Mouse (Mus musculus) kidney, embryonic 14.5 days (tissue): ENCODE measurements around the gene Gpn1. TPM values are rescaled to one million over a fixed set of nuclear protein-coding genes. Genes with fewer than 3 reads are reported as not detected.

Experiments
- ATAC-seq: fragments of 200-750 bp; cut with Nextera tagmentation; 2 replicates; pipeline ENCODE4 v1.8.0; 2017; ENCODE audit warnings: moderate number of reproducible peaks, mild to moderate bottlenecking, moderate TSS enrichment, moderate library complexity; ENCODE audit not compliant: low FRiP score, low TSS enrichment
- H3K27ac ChIP-seq: fragments of 300-500 bp; sonication (generic); 2 replicates; pipeline ENCODE4 v1.5.1; 2014; ENCODE audit warnings: low read depth, mild to moderate bottlenecking, low read length, moderate library complexity, mixed read lengths
- H3K27me3 ChIP-seq: fragments of 300-500 bp; sonication (generic); 2 replicates; pipeline ENCODE4 v1.6.1; 2014; ENCODE audit warnings: mild to moderate bottlenecking, low read length; ENCODE audit not compliant: control insufficient read depth, insufficient read depth
- H3K36me3 ChIP-seq: fragments of 300-500 bp; sonication (generic); 2 replicates; pipeline ENCODE4 v1.6.1; 2014; ENCODE audit warnings: low read length, mixed read lengths; ENCODE audit not compliant: control insufficient read depth, insufficient read depth
- H3K4me1 ChIP-seq: fragments of 300-500 bp; sonication (generic); 2 replicates; pipeline ENCODE4 v1.6.1; 2014; ENCODE audit warnings: low read length, mixed read lengths; ENCODE audit not compliant: control insufficient read depth, insufficient read depth
- H3K4me2 ChIP-seq: fragments of 300-500 bp; sonication (generic); replicated peaks from 2 replicates; pipeline ENCODE4 v1.6.1; 2014; ENCODE audit warnings: low read depth, mild to moderate bottlenecking, low read length
- H3K4me3 ChIP-seq: fragments of 300-500 bp; sonication (generic); 2 replicates; pipeline ENCODE4 v1.5.1; 2014; ENCODE audit warnings: mild to moderate bottlenecking, low read length
- H3K9ac ChIP-seq: fragments of 300-500 bp; sonication (generic); 2 replicates; pipeline ENCODE4 v1.6.1; 2014; ENCODE audit warnings: low read depth, mild to moderate bottlenecking, low read length, moderate library complexity
- H3K9me3 ChIP-seq: fragments of 300-500 bp; sonication (generic); 2 replicates; pipeline ENCODE4 v1.6.1; 2016; ENCODE audit warnings: low read length; ENCODE audit not compliant: control insufficient read depth
- WGBS: fragments of 180-500 bp; shearing (Covaris S2); extraction: QIAGEN DNeasy Blood & Tissue Kit; methylation state at CpG from one replicate; pipeline ENCODE4 v1.1.7; 2014; 5-methylcytosine and 5-hydroxymethylcytosine counted together
- polyA plus RNA-seq: library from polyadenylated mRNA; unstranded; fragments of >200 nt; fragmentation: Nextera tagmentation; extraction: Ambion mirVana; gene quantifications from 2 replicates; pipeline ENCODE4 v1.2.1, GENCODE M21; 2014

The Gpn1 gene
- polyA plus RNA-seq, 1 experiment from 2014 or later: 72.0 TPM

DNA sequence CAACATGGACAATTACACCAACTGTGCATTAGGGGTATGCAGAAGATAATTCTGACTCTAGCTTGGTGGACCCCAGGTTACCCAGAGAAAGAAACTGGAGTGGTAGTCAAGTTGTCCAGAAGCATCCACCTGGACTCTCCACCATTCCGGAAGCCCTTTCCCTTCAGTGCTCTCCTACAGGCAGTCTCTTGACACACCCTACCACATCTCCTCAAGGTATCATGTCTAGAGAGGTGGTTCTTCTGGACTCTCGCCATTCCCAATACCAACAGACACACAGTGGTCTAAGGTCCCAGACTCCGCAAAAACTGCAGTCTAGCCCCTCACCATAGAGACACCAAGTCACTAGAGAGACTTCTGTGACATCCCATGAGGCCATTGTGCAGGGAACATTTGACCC is 9.1 kb upstream of the Gpn1 start, which contains the start of gene 4930548H24Rik:
4930548H24Rik (plus strand) TSS at position 301 of the 400 bp plus-strand sequence.
- 95% methylated on average over 3 of the region's 3 CpGs for WGBS

DNA sequence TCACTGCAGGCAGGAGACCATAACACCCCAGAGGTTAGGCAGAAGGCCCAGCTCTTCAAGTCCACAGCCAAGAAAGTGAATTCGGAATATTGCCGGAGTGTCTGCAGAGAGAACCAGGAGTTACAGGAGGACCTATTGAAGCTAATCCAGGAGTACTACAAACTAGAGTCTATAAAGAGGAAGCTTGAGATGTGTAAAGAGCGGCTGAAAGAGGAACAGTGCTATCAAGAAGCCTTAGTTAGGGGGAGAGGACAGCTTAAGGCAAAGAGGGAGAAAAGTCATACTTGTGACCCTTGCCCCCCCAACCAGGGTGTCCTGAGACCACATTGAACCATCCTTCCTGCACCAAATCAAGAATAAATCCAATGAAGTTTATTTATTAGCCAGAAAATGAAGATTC is 6.7 kb upstream of the Gpn1 start:
- H3K4me3 ChIP-seq: no peak overlapping the region
- no peaks in the 10 kb centered on the region for H3K4me1 ChIP-seq
- 96% methylated on average over 3 of the region's 3 CpGs for WGBS
- no peak overlapping the region for H3K9ac ChIP-seq
- no peak for ATAC-seq
- H3K4me2 ChIP-seq: no peak overlapping the region
- H3K27me3 ChIP-seq: no peaks in the 10 kb centered on the region
- H3K9me3 ChIP-seq: no peaks in the 10 kb centered on the region
- no peaks in the 10 kb centered on the region for H3K36me3 ChIP-seq
- H3K27ac ChIP-seq: no peak overlapping the region

More for the DNA sequence above, 9.1 kb upstream of the Gpn1 start, which contains the start of gene 4930548H24Rik:
- Histone ChIP-seq H3K4me3 (no peak within 1 kb of the TSS), H3K36me3 (peaks cover 15% of the 10 kb centered on the region), H3K27ac (no peak within 1 kb of the TSS), H3K27me3 (no peaks in the 10 kb centered on the region), H3K4me1 (no peaks in the 10 kb centered on the region), H3K4me2 (no peak within 1 kb of the TSS), H3K9ac (no peak within 1 kb of the TSS), H3K9me3 (no peaks in the 10 kb centered on the region)
- ATAC-seq: no peak

DNA sequence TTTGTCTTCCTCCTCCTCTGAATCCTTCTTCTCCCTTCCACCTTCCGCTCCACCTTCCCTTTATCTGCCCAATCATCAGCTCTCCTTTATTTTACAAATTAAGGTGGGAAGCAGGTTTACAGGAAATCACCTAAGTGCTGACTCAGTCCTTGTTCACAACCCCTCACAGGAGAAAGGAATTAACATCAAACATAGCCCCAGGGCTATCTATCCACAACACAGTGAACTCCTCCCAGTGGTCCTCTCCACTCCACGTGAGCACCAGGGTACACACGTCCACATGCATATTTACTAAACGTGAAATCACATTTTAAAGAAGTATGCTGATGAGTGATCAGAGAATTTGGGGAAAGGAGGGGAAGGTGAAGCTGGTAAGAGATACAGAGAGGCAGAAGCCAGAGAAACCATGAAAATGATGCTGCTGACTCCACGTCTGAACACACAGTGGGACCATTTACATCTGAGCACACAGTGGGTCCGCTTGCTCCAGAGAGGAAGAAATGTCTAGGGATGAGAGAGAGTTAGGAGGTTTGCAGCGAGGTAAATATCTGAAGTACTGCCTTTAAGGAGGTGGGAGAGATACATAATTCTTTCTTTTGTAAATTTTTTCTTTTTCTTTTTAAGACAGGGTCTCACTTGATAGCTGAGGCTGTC is 5.3 kb upstream of the Gpn1 start:
- H3K27me3 ChIP-seq: no peaks in the 10 kb centered on the region
- H3K4me3 ChIP-seq: no peak overlapping the region
- H3K4me1 ChIP-seq: 0 out of 2 replicates have a peak, but pooled peaks cover 4% of the 10 kb centered on the region
- no peak for ATAC-seq
- no peak overlapping the region for H3K9ac ChIP-seq
- 65% methylated on average over 7 of the region's 7 CpGs for WGBS
- no peak overlapping the region for H3K27ac ChIP-seq
- H3K9me3 ChIP-seq: no peaks in the 10 kb centered on the region
- no peaks in the 10 kb centered on the region for H3K36me3 ChIP-seq
- H3K4me2 ChIP-seq: no peak overlapping the region

DNA sequence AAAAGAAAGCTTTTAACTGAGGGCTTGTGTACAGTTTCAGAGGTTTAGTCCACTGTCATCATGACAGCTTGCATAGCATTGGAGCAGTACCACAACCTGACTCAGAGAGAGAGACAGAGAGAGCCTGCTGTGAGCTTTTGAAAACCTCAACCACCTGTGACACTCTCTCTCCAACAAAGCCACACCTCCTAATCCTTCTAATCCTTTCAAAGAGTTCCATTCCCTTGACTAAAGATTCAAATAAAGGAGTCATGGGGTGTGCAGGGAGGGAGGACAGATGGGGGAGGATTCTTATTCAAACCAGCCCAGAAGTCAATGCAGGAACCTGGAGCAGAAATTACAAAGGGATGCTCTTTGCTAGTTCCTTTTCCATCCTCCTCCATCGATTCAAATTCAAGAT is 2.5 kb upstream of the Gpn1 start:
- no peak overlapping the region for H3K9ac ChIP-seq
- no peak overlapping the region for H3K4me3 ChIP-seq
- peaks cover 8% of the 10 kb centered on the region for H3K36me3 ChIP-seq
- H3K9me3 ChIP-seq: no peaks in the 10 kb centered on the region
- H3K27ac ChIP-seq: no peak overlapping the region
- no peaks in the 10 kb centered on the region for H3K27me3 ChIP-seq
- WGBS: 64% methylated on average over 1 of the region's 1 CpGs
- peaks cover 12% of the 10 kb centered on the region for H3K4me1 ChIP-seq
- no peak overlapping the region for H3K4me2 ChIP-seq
- no peak for ATAC-seq

DNA sequence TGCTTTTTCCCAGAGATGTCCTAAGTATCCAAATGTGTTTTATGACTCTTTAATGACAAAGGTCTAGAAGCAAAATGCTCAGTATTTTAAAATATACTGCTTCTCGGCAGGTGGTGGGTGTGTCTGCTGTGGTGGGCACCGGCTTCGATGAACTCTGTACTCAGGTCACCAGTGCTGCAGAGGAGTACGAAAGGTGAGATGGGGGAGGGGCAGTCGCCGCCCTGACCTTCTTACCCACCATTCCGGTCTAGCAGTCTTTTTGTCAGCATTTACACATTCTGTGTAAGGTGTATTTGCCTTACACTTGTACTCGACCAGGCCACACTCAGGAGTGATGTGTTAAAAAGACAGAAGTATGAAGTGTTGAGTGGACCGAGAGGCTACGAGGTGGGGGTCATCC is 10.3 kb downstream of the Gpn1 start:
- H3K4me1 ChIP-seq: no peaks in the 10 kb centered on the region
- H3K9me3 ChIP-seq: no peaks in the 10 kb centered on the region
- H3K27ac ChIP-seq: no peak overlapping the region
- H3K4me3 ChIP-seq: no peak overlapping the region
- H3K9ac ChIP-seq: no peak overlapping the region
- H3K36me3 ChIP-seq: peaks cover 87% of the 10 kb centered on the region
- no peak for ATAC-seq
- no peak overlapping the region for H3K4me2 ChIP-seq
- 91% methylated on average over 10 of the region's 10 CpGs for WGBS
- no peaks in the 10 kb centered on the region for H3K27me3 ChIP-seq

DNA sequence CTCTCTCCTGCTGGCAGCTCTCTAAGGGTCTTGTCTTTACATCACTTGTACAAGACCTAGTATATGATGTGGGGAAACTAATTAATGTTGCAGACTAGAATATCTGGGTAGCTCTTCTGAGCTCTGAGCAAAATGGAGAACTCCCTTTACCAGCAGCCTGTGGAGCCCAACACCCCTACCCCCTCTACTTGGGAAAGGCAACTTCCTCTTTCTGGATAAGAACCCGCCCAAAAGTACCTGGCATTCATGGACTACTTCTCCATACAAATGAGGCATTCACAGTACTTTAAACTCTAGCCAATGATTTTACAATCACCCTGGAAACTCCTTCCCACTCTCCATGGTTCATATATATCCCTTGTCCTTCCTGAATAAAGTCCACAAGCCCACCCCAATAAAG is 17.9 kb downstream of the Gpn1 start:
- Histone ChIP-seq H3K27me3 (no peaks in the 10 kb centered on the region), H3K4me2 (no peak overlapping the region), H3K9ac (no peak overlapping the region), H3K27ac (no peak overlapping the region), H3K36me3 (peaks cover 84% of the 10 kb centered on the region), H3K9me3 (no peaks in the 10 kb centered on the region), H3K4me1 (no peaks in the 10 kb centered on the region), H3K4me3 (no peak overlapping the region)
- WGBS: 86% methylated on average over 1 of the region's 1 CpGs
- ATAC-seq: no peak

DNA sequence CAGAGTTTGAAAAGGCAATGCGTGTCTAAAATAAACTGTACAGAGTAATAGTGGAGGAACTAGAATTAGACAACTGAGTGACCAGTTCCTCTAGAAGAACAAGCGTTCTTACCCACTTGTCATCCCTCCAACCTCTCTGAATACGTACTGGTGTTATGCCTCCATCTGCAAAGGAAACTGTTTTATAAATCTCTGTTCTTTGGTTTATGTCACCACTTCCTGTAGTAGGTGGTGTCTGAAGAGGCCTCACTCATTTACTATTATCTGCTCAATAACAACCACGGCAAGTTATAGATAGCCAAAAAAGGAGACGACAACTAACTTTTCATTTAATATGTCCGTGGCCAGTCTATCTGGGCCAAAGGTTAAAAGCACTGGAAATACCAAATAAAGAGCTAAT is 26.0 kb downstream of the Gpn1 start:
- Histone ChIP-seq H3K9me3 (no peaks in the 10 kb centered on the region), H3K4me3 (no peak overlapping the region), H3K4me2 (no peak overlapping the region), H3K36me3 (peaks cover 64% of the 10 kb centered on the region), H3K4me1 (0 out of 2 replicates have a peak, but pooled peaks cover under 1% of the 10 kb centered on the region), H3K27ac (no peak overlapping the region), H3K9ac (no peak overlapping the region), H3K27me3 (no peaks in the 10 kb centered on the region)
- no peak for ATAC-seq
- 95% methylated on average over 6 of the region's 6 CpGs for WGBS

DNA sequence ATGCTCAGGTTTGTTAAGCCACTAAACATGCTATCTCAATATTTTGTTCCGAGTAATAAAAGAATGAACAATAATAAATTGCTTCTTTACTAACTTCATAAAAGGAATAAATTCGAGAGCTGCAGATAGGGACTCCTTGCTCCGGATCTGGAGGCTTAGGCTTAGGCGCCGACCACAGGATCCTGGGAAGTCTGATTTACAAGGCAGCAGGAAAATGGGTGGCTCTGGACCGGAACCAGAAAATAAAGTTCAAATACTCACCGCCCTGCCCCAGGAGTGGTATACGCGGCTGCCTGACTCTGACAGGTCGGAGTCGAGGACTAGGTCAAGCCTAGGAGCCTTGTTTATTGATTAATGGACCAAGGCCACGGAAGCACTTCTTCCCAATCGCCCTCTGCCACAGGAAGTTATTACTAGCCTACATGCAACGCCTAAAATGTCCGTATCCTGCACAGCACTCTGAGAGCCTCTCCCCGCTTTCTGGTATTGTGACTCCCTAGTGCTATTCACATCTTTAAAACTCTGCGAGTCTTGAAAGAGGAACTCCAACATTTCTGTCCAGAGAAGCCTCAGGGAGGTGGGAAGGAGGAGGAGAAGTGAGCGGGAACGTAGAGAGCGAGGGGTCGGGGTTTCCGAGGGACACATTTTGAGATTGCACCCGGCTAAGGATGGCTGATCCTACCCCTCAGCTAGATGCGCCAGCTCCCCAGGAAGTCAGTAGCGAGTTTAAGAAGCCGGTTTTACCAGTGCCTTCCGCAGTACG is 32.0 kb downstream of the Gpn1 start, which contains the start of gene Slc4a1ap:
Slc4a1ap (plus strand) TSS at position 642 of the 763 bp plus-strand sequence.
- under 1% methylated on average over 28 of the region's 28 CpGs for WGBS
- Histone ChIP-seq H3K4me1 (peaks cover 16% of the 10 kb centered on the region), H3K9ac (peak within 1 kb of the TSS; percentile 81), H3K4me2 (peak within 1 kb of the TSS; percentile 93), H3K4me3 (peak within 1 kb of the TSS; percentile 98), H3K36me3 (peaks cover 25% of the 10 kb centered on the region), H3K27ac (peak within 1 kb of the TSS; percentile 83), H3K9me3 (no peaks in the 10 kb centered on the region), H3K27me3 (no peaks in the 10 kb centered on the region)
- ATAC-seq: peak; percentile 85

DNA sequence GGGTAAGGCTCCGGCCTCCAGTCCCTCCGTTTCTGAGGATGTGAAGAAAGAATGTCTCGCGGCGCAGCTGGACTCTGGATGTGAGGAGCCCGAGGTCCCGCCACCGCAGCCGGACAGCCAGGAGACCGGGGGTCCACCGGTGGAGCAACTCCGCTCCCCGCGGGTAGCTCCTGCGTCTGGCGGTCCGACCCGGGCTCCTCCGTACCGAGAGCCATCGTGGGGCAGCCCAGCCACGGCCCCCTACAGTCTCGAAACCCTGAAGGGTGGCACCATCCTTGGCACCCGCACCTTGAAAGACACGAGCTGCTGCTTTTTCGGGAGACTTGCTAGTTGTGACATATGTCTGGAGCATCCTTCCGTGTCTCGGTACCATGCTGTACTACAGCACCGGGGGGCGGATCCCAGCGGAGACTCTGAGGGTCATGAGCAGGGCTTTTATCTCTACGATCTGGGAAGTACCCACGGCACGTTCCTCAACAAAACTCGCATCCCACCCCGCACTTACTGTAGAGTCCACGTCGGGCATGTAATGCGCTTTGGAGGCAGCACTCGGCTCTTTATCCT is 32.7 kb downstream of the Gpn1 start:
- H3K36me3 ChIP-seq: peaks cover 25% of the 10 kb centered on the region
- ATAC-seq: no peak; the same call in 1 of the 2 replicates
- peaks cover 16% of the 10 kb centered on the region for H3K4me1 ChIP-seq
- peak overlapping the region; percentile 81 for H3K9ac ChIP-seq
- H3K4me2 ChIP-seq: peak overlapping the region; percentile 93
- H3K27ac ChIP-seq: peak overlapping the region; percentile 83
- peak overlapping the region; percentile 98 for H3K4me3 ChIP-seq
- WGBS: 3% methylated on average over 33 of the region's 40 CpGs
- no peaks in the 10 kb centered on the region for H3K9me3 ChIP-seq
- H3K27me3 ChIP-seq: no peaks in the 10 kb centered on the region
